Mouse (Mus musculus): ENCODE measurements around the gene Ralgapa1. TPM values are rescaled to one million over a fixed set of nuclear protein-coding genes. Genes with fewer than 3 reads are reported as not detected.

The Ralgapa1 gene
- polyA plus RNA-seq, 1 experiment from 2014 or later, result 23.9 TPM

DNA sequence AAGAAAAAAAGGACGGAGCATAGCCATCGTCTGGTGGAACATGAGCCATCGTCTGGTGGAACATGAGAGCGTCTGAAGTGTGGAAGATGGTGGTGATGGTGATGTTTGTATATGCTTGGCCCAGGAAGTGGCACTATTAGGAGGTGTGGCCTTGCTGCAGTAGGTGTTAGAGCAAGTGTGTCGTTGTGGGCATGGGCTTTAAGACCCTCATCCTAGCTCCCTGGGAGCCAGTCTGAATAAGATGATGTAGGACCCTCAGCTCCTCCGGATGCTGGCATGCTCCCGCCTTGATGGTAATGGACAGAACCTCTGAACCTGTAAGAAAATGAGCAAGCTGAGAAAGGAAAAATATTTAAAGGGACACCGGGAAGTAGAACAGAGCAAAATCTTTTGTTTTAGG, 13.9 kb upstream of the Ralgapa1 start:
- H3K27me3 ChIP-seq, result no peaks in the 10 kb centered on the region
- no peak overlapping the region for H3K4me2 ChIP-seq
- H3K36me3 ChIP-seq, result no peaks in the 10 kb centered on the region
- no peak overlapping the region for H3K27ac ChIP-seq (replicated peaks)
- H3K4me3 ChIP-seq, result no peak overlapping the region
- H3K9ac ChIP-seq, result no peak overlapping the region
- 93% methylated on average over 8 of the region's 8 CpGs for WGBS
- H3K9me3 ChIP-seq, result no peaks in the 10 kb centered on the region
- H3K4me1 ChIP-seq (replicated peaks), result peaks cover 14% of the 10 kb centered on the region
- ATAC-seq (ENCODE audit: low FRiP score, low read depth), result no peak

- WGBS, result 75% methylated on average over 9 of the region's 9 CpGs
- no peak overlapping the region for H3K4me2 ChIP-seq
- H3K36me3 ChIP-seq, result no peaks in the 10 kb centered on the region
- H3K27me3 ChIP-seq, result no peaks in the 10 kb centered on the region
- no peaks in the 10 kb centered on the region for H3K9me3 ChIP-seq
- no peak for ATAC-seq (ENCODE audit: low FRiP score, low read depth)
- H3K4me3 ChIP-seq, result no peak overlapping the region
- no peak overlapping the region for H3K9ac ChIP-seq
- peaks cover 14% of the 10 kb centered on the region for H3K4me1 ChIP-seq (replicated peaks)
- H3K27ac ChIP-seq (replicated peaks), result no peak overlapping the region
Observed at GRCm38 (mm10) chr12:55833906-55834625, 13.1 kb upstream of the Ralgapa1 start.

DNA sequence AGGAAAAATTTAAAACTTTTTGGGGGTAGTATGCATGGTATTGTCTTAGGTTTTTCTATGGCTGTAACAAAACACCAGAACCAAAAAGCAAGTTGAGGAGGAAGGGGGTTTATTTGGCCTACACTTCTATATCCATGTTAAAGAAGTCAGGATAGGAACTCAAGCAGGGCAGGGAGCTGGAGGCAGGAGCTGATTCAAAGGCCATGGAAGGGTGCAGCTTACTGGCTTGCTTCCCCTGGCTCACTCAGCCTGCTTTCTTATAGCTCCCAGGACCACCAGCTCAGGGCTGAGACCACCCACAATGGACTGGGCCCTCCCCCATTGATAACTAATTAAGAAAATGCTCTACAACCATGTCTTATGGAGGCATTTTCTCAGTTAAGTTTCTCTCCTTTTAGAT, 12.0 kb upstream of the Ralgapa1 start:
- Histone ChIP-seq H3K4me1 (replicated peaks) (peaks cover 11% of the 10 kb centered on the region), H3K4me3 (no peak overlapping the region), H3K36me3 (no peaks in the 10 kb centered on the region), H3K27me3 (no peaks in the 10 kb centered on the region), H3K27ac (replicated peaks) (no peak overlapping the region), H3K9ac (no peak overlapping the region), H3K9me3 (no peaks in the 10 kb centered on the region), H3K4me2 (no peak overlapping the region)
- ATAC-seq (ENCODE audit: low FRiP score, low read depth), result no peak

GRCm38 (mm10) chr12:55831101-55831500, 10.1 kb upstream of the Ralgapa1 start:
- Histone ChIP-seq H3K4me1 (replicated peaks) (no peaks in the 10 kb centered on the region), H3K4me2 (no peak overlapping the region), H3K27me3 (no peaks in the 10 kb centered on the region), H3K36me3 (no peaks in the 10 kb centered on the region), H3K9ac (no peak overlapping the region), H3K4me3 (no peak overlapping the region), H3K9me3 (no peaks in the 10 kb centered on the region), H3K27ac (replicated peaks) (no peak overlapping the region)
- no peak for ATAC-seq (ENCODE audit: low FRiP score, low read depth)
- 20% methylated on average over 2 of the region's 2 CpGs for WGBS

DNA sequence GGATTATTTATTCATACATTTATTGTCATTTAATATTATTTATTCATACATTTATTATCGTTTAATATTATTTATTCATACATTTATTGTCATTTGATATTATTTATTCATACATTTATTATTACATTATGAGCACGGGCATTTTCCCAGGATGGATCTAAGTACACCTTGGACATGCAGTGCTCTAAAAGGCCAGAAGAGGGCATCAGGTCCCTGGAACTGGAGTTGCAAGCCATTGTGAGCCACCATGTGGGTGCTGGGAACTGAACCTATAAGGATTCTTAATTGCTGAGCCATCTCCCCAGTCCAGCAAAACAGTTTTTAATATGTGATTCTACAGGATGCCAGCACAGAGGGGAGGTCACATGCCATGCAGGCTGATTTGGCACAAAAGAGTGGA, 4.6 kb upstream of the Ralgapa1 start:
- WGBS, result 84% methylated on average over 2 of the region's 2 CpGs
- H3K4me2 ChIP-seq, result no peak overlapping the region
- no peak overlapping the region for H3K4me3 ChIP-seq
- no peaks in the 10 kb centered on the region for H3K36me3 ChIP-seq
- no peak overlapping the region for H3K27ac ChIP-seq (replicated peaks)
- ATAC-seq (ENCODE audit: low FRiP score, low read depth), result no peak
- H3K27me3 ChIP-seq, result no peaks in the 10 kb centered on the region
- H3K9ac ChIP-seq, result no peak overlapping the region
- H3K9me3 ChIP-seq, result no peaks in the 10 kb centered on the region
- no peaks in the 10 kb centered on the region for H3K4me1 ChIP-seq (replicated peaks)

DNA sequence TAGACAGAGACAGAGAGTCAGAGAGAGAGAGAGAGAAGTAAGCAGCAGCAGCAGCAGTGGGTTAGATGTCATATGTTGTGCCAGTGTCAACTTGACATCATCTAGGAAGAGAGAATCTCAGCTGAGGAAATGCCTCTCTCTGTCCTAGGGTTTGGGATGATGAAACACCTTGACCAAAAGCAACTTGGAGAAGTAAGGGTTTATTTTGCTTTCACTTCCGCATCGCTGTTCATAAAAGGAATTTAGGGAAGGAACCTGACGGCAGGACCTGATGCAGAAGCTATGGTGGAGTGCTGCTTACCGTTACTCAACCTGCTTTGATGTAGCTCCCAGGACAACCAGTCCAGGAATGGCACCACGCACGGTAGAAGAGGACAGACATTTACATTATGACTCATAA, 3.1 kb upstream of the Ralgapa1 start:
- Histone ChIP-seq H3K4me1 (replicated peaks) (peaks cover 11% of the 10 kb centered on the region), H3K27me3 (no peaks in the 10 kb centered on the region), H3K27ac (replicated peaks) (no peak overlapping the region), H3K9ac (no peak overlapping the region), H3K4me3 (no peak overlapping the region), H3K4me2 (no peak overlapping the region), H3K9me3 (no peaks in the 10 kb centered on the region), H3K36me3 (no peaks in the 10 kb centered on the region)
- 85% methylated on average over 6 of the region's 6 CpGs for WGBS
- no peak for ATAC-seq (ENCODE audit: low FRiP score, low read depth)

DNA sequence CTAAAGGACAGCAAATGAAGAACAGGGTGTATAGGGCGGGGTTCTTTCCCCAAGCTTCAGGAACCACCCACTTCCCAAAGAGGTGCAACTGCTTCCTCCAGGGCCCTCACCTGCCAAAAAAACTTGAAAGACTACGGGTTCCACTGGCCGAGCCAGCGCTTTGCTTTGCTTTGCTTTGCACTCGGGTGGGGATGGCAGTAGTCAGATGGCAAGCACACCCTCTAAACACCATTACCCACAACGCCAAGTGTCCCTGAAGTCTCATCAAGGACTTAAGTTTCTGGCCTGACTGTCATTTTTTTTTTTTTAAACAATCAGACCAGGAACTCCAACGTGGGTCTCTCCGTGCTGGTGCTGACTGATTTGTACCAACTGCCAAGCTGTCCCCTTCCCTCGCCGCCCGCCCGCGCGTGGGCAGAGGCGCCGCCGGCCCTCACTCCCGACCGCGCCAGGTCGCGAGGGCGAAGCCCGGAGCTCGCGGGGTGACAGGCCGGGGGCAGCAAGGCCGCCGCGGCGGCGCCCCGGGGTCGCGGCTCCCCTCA, 777 bp downstream of the Ralgapa1 start:
- Histone ChIP-seq H3K9me3 (no peaks in the 10 kb centered on the region), H3K27ac (replicated peaks) (peak overlapping the region; percentile 90), H3K4me2 (peak overlapping the region; percentile 81), H3K36me3 (no peaks in the 10 kb centered on the region), H3K4me1 (replicated peaks) (peaks cover 19% of the 10 kb centered on the region), H3K4me3 (peak overlapping the region; percentile 98), H3K27me3 (no peaks in the 10 kb centered on the region), H3K9ac (peak overlapping the region; percentile 93)
- under 1% methylated on average over 35 of the region's 35 CpGs for WGBS
- ATAC-seq (ENCODE audit: low FRiP score, low read depth), result peak; percentile 59

GRCm38 (mm10) chr12:55816488-55816887, 4.5 kb downstream of the Ralgapa1 start:
- Histone ChIP-seq H3K36me3 (no peaks in the 10 kb centered on the region), H3K9ac (no peak overlapping the region), H3K27me3 (no peaks in the 10 kb centered on the region), H3K9me3 (no peaks in the 10 kb centered on the region), H3K4me2 (no peak overlapping the region), H3K4me1 (replicated peaks) (peaks cover 19% of the 10 kb centered on the region), H3K27ac (replicated peaks) (no peak overlapping the region), H3K4me3 (no peak overlapping the region)
- no peak for ATAC-seq (ENCODE audit: low FRiP score, low read depth)
- 95% methylated on average over 5 of the region's 5 CpGs for WGBS

DNA sequence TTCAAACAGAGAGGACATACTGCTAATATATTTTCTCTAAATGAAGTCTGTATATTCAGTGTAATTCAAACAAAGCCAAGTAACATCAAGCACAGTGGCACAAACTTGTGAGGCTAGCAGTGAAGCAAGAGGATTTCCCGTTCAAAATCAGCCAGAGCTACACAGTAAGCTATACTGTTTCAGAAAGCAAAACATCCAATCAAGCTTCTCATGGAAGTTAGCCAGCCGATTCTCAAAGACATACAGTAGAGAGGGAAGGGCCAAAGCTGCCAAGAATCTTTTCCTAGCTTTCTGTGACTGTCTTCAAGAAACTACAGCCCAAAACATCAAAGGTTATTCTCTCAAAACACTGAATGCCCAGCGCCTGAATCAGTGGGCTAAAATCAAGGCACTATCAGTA, 15.9 kb downstream of the Ralgapa1 start:
- no peak overlapping the region for H3K9ac ChIP-seq
- H3K4me2 ChIP-seq, result no peak overlapping the region
- H3K27ac ChIP-seq (replicated peaks), result no peak overlapping the region
- ATAC-seq (ENCODE audit: low FRiP score, low read depth), result no peak
- H3K27me3 ChIP-seq, result no peaks in the 10 kb centered on the region
- H3K9me3 ChIP-seq, result no peaks in the 10 kb centered on the region
- no peak overlapping the region for H3K4me3 ChIP-seq
- WGBS, result 57% methylated on average over 3 of the region's 3 CpGs
- H3K36me3 ChIP-seq, result no peaks in the 10 kb centered on the region
- 0 out of 2 replicates have a peak, but pooled peaks cover 3% of the 10 kb centered on the region for H3K4me1 ChIP-seq (replicated peaks)

DNA sequence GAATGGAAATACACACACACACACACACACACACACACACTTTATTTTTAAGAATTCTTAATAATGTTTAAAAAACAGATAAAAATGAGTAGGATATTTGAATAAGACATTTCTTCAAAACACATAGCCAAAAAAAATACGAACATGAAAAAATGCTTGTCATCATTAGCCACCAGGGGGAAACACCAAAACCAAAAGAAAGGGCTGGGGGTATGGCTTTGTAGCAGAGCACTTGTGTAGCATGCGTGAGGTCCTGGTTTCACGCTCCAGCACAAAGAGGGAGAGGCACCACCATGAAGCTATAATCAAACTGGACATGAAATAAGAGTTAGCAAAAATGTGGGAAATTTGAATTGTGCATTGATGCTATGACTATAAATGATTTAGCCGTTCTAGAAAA, 19.8 kb downstream of the Ralgapa1 start:
- H3K4me2 ChIP-seq, result no peak overlapping the region
- no peak overlapping the region for H3K9ac ChIP-seq
- H3K4me1 ChIP-seq (replicated peaks), result 0 out of 2 replicates have a peak, but pooled peaks cover 3% of the 10 kb centered on the region
- no peak for ATAC-seq (ENCODE audit: low FRiP score, low read depth)
- no peak overlapping the region for H3K4me3 ChIP-seq
- no peak overlapping the region for H3K27ac ChIP-seq (replicated peaks)
- no peaks in the 10 kb centered on the region for H3K36me3 ChIP-seq
- WGBS, result 91% methylated on average over 4 of the region's 4 CpGs
- H3K9me3 ChIP-seq, result no peaks in the 10 kb centered on the region
- H3K27me3 ChIP-seq, result no peaks in the 10 kb centered on the region

DNA sequence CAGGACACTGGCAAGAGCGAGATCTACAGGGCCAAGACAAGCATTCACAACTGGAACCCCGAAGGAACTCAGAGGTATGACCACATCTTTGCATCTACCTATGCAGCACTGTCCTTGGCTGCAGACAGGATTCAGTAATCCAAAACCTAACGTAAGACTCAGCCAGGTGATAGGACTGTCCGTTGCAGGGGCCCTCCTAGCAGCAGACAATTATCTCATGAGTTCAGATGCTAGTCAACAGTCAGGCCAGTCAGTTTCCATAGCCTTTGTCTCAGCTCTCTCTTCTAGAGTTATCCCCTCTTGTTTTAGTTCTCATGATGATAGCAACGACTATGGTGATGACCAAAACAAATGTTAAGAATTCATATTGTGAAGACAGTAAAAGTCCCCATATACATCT, 20.8 kb downstream of the Ralgapa1 start:
- 93% methylated on average over 5 of the region's 5 CpGs for WGBS

DNA sequence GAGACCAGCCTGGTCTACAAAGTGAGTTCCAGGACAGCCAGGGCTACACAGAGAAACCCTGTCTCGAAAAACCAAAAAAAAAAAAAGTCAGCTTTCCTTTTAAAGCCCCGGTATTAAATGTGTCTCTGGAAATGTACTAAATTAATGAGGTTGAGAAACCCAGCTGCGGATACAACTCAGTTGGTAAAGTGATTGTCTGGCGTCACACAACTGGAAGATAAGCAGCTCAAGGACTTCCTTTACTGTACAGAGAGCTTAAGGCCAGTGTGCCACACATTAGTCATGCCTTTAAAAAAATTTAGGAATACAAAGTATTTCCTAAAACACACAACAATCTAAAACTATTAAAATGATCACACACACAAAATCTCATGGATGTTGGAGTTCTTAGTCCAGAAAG, 22.2 kb downstream of the Ralgapa1 start:
- H3K9me3 ChIP-seq, result no peaks in the 10 kb centered on the region
- 0 out of 2 replicates have a peak, but pooled peaks cover 4% of the 10 kb centered on the region for H3K36me3 ChIP-seq
- H3K4me1 ChIP-seq (replicated peaks), result no peaks in the 10 kb centered on the region
- no peak overlapping the region for H3K4me3 ChIP-seq
- no peak overlapping the region for H3K9ac ChIP-seq
- H3K27me3 ChIP-seq, result no peaks in the 10 kb centered on the region
- no peak for ATAC-seq (ENCODE audit: low FRiP score, low read depth)
- H3K4me2 ChIP-seq, result no peak overlapping the region
- WGBS, result 94% methylated on average over 4 of the region's 4 CpGs
- no peak overlapping the region for H3K27ac ChIP-seq (replicated peaks)

More for the DNA sequence above, 20.8 kb downstream of the Ralgapa1 start:
- Histone ChIP-seq H3K9me3 (no peaks in the 10 kb centered on the region), H3K4me3 (no peak overlapping the region), H3K9ac (no peak overlapping the region), H3K27ac (replicated peaks) (no peak overlapping the region), H3K27me3 (no peaks in the 10 kb centered on the region), H3K36me3 (no peaks in the 10 kb centered on the region), H3K4me1 (replicated peaks) (0 out of 2 replicates have a peak, but pooled peaks cover 1% of the 10 kb centered on the region), H3K4me2 (no peak overlapping the region)
- ATAC-seq (ENCODE audit: low FRiP score, low read depth), result no peak

DNA sequence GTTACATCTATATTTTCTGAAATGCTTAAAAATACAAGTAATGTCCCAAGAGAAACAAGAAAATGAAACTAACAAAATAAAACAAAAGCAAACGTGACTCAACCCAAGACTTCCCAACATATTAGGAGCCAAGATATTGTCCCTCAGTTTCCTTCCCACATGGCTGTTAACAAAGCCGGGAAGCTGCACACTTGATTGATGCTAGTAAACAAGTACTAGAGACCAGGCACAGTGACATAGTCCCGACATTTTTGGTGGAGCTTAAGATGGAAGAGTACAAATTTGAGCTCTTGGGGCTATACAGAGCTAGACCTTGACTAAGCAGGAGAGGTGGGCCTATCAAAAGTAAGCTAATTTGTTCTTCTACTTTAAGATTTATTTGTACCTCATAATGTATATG, 23.9 kb downstream of the Ralgapa1 start:
- Histone ChIP-seq H3K27me3 (no peaks in the 10 kb centered on the region), H3K27ac (replicated peaks) (no peak overlapping the region), H3K36me3 (0 out of 2 replicates have a peak, but pooled peaks cover 4% of the 10 kb centered on the region), H3K9ac (no peak overlapping the region), H3K9me3 (no peaks in the 10 kb centered on the region), H3K4me2 (no peak overlapping the region), H3K4me3 (no peak overlapping the region), H3K4me1 (replicated peaks) (no peaks in the 10 kb centered on the region)
- ATAC-seq (ENCODE audit: low FRiP score, low read depth), result no peak
- WGBS, result 87% methylated on average over 3 of the region's 3 CpGs

Data from hindbrain, embryonic 15.5 days (tissue).